Mouse (Mus musculus) neural tube, embryonic 11.5 days (tissue): ENCODE results near the gene Sgce. TPM values are rescaled to one million over a fixed set of nuclear protein-coding genes. Genes with fewer than 3 reads are reported as not detected.
"Not testable (repeated sequence)": the region's sequence is repeated elsewhere in the genome, so short reads cannot be mapped to it uniquely, and the experiment has no call there.

Source experiments
- ATAC-seq: fragments of 200-750 bp; cut with Nextera tagmentation; 2 replicates; pipeline ENCODE4 v1.8.0; 2017; ENCODE audit warnings: moderate number of reproducible peaks, mild to moderate bottlenecking, moderate TSS enrichment, moderate library complexity; ENCODE audit not compliant: insufficient read depth, low FRiP score, low TSS enrichment
- DNase-seq: peaks from one replicate; pipeline ENCODE4 v3.0.0-alpha.2; 2015; ENCODE audit warnings: low spot score
- H3K27ac ChIP-seq: fragments of 300-500 bp; sonication (generic); 2 replicates; pipeline ENCODE4 v1.5.1; 2014; ENCODE audit warnings: low read depth, mild to moderate bottlenecking, low read length
- H3K27me3 ChIP-seq: fragments of 300-500 bp; sonication (generic); 2 replicates; pipeline ENCODE4 v1.6.1; 2014; ENCODE audit warnings: mild to moderate bottlenecking, low read length, mixed read lengths; ENCODE audit not compliant: control insufficient read depth, insufficient read depth
- H3K36me3 ChIP-seq: fragments of 300-500 bp; sonication (generic); 2 replicates; pipeline ENCODE4 v1.6.1; 2014; ENCODE audit warnings: mild to moderate bottlenecking, low read length, moderate library complexity, mixed read lengths; ENCODE audit not compliant: control insufficient read depth, insufficient read depth
- H3K4me1 ChIP-seq: fragments of 300-500 bp; sonication (generic); 2 replicates; pipeline ENCODE4 v1.6.1; 2014; ENCODE audit warnings: low read length, mixed read lengths; ENCODE audit not compliant: control insufficient read depth, insufficient read depth
- H3K4me2 ChIP-seq: fragments of 300-500 bp; sonication (generic); 2 replicates; pipeline ENCODE4 v1.6.1; 2014; ENCODE audit warnings: low read depth, mild to moderate bottlenecking, moderate library complexity
- H3K4me3 ChIP-seq: fragments of 300-500 bp; sonication (generic); 2 replicates; pipeline ENCODE4 v1.5.1; 2014; ENCODE audit warnings: low read depth, low read length
- H3K9ac ChIP-seq: fragments of 300-500 bp; sonication (generic); 2 replicates; pipeline ENCODE4 v1.6.1; 2014; ENCODE audit warnings: mild to moderate bottlenecking, low read length
- H3K9me3 ChIP-seq: fragments of 300-500 bp; sonication (generic); 2 replicates; pipeline ENCODE4 v1.6.1; 2016; ENCODE audit warnings: low read length; ENCODE audit not compliant: control insufficient read depth
- WGBS: fragments of 180-500 bp; shearing (Covaris S2); extraction: QIAGEN DNeasy Blood & Tissue Kit; methylation state at CpG from one replicate; pipeline ENCODE4 v1.1.7; 2014; 5-methylcytosine and 5-hydroxymethylcytosine counted together
- polyA plus RNA-seq: library from polyadenylated mRNA; unstranded; fragments of >200 nt; fragmentation: Nextera tagmentation; extraction: Ambion mirVana; gene quantifications from 2 replicates; pipeline ENCODE4 v1.2.1, GENCODE M21; 2014

Gene Sgce
- polyA plus RNA-seq, 1 experiment from 2014 or later: 55.1 TPM

DNA sequence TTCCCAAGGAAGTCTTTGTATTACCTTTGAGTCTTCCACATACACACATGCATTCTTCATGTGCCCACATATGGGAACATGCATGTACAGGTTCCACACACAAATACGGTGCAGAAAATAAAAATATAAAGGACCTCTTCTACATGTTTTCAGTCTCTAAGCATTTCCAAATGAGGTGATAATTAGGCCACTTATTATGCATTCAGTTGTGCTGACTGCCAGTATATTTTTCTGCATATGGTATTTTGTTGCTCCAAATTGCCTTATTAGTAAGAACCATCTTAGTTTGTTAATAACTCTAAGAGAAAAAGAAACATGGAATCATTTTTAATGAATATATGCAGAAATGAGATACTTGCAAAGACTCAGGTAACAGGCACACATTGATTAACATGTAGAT lies 67.0 kb downstream of the Sgce start:
- ATAC-seq: no peak
- H3K4me2 ChIP-seq: no peak overlapping the region
- no peak overlapping the region for H3K4me3 ChIP-seq
- H3K9me3 ChIP-seq: no peaks in the 10 kb centered on the region
- H3K27ac ChIP-seq: no peak overlapping the region
- H3K36me3 ChIP-seq: no peaks in the 10 kb centered on the region
- WGBS: 96% methylated on average over 1 of the region's 1 CpGs
- H3K4me1 ChIP-seq: no peaks in the 10 kb centered on the region
- no peaks in the 10 kb centered on the region for H3K27me3 ChIP-seq
- no peak for DNase-seq
- no peak overlapping the region for H3K9ac ChIP-seq

DNA sequence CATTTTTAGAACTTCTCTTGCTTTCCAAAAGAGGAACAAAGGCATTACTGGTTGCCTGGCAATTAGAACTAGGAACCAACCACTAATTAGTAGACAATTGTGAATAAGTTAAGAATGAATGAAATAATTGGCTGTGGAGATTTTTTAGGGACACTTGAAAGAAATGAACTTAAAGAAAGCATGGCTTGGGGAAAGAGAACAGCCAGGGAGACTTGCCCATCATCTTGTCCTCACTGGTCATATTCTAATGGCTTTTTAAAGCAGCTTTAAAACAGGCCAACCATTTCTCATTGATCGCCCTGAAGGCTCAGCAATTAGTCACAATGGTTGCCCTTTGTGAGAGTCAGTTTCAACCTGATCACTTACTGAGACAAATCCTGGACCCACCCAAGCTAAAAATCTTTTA lies 69.6 kb downstream of the Sgce start:
- H3K36me3 ChIP-seq: no peaks in the 10 kb centered on the region; the same call in 1 of the 2 replicates
- H3K27me3 ChIP-seq: no peaks in the 10 kb centered on the region
- H3K4me1 ChIP-seq: no peaks in the 10 kb centered on the region
- H3K4me3 ChIP-seq: no peak overlapping the region
- H3K9me3 ChIP-seq: no peaks in the 10 kb centered on the region
- H3K27ac ChIP-seq: no peak overlapping the region
- H3K9ac ChIP-seq: no peak overlapping the region
- ATAC-seq (no peak), DNase-seq (no peak)
- no peak overlapping the region for H3K4me2 ChIP-seq
- 40% methylated on average over 1 of the region's 1 CpGs for WGBS

DNA sequence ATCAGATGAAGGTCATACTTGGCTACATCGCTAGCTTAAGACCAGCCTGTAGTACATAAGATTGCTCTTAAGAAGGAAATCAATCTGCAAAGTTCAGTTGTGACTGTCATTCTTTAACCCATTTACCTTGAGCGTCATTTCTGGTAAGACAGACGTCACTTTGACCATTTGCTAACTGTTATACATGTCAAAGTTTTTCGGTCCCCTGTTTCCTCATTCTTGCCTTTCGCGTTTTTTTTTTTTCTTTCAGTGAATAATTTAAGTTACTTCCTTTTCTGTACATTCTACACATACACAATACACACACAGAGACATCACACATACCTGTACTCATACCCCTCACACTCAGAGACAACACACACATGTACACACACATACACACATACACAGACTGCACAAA lies 81.9 kb downstream of the Sgce start:
- no peak overlapping the region for H3K9ac ChIP-seq
- no peak overlapping the region for H3K27ac ChIP-seq

DNA sequence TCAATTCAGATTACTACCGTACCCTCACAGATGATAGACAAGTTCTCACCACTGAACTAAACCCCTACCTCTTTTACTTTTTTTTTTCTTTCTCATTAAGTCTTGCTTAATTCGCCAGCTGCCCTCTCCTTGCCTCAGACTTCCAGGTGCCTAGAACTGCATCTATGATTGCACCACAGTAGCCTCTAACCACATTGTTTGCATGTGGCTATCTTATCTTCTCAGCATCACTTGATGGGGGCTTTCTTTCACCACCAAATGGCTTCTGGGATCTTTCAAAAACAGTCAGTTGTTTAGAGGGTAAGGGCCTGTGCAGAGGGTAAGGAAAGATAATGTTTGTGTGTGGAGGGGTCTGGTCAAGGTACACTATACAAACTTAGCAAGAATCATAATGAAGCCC lies 82.7 kb downstream of the Sgce start:
- Histone ChIP-seq H3K36me3 (no peaks in the 10 kb centered on the region), H3K27me3 (no peaks in the 10 kb centered on the region), H3K27ac (no peak overlapping the region), H3K4me1 (no peaks in the 10 kb centered on the region), H3K9me3 (no peaks in the 10 kb centered on the region), H3K4me2 (no peak overlapping the region), H3K9ac (no peak overlapping the region), H3K4me3 (no peak overlapping the region)
- DNase-seq: no peak
- 83% methylated on average over 2 of the region's 2 CpGs for WGBS
- ATAC-seq: no peak

More for the DNA sequence above, 81.9 kb downstream of the Sgce start:
- Histone ChIP-seq H3K4me1 (no peaks in the 10 kb centered on the region), H3K4me3 (no peak overlapping the region), H3K27me3 (no peaks in the 10 kb centered on the region), H3K9me3 (no peaks in the 10 kb centered on the region), H3K4me2 (no peak overlapping the region), H3K36me3 (no peaks in the 10 kb centered on the region)
- ATAC-seq (no peak), DNase-seq (no peak)
- 93% methylated on average over 6 of the region's 6 CpGs for WGBS

DNA sequence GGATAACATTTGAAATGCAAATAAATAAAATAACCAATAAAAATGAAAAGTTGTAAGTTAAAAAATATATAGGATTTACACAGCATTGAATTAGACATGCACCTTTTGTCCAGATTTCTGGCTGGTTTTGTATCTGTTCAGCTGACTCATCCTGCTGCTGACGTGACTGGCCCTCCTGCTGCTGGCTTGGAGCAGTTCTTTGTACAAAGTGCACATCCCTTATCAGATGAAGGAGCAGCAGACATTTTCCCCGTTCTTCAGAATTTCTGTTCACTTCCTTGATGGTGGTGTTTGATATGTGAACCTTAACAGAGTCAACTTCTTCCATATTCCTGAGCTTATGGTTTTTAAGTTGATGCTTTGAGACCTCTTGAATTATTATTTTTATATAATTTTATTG lies 83.5 kb downstream of the Sgce start:
- no peaks in the 10 kb centered on the region for H3K36me3 ChIP-seq
- H3K4me2 ChIP-seq: no peak overlapping the region
- H3K4me3 ChIP-seq: no peak overlapping the region
- ATAC-seq: no peak
- no peaks in the 10 kb centered on the region for H3K27me3 ChIP-seq
- H3K9ac ChIP-seq: no peak overlapping the region
- H3K27ac ChIP-seq: no peak overlapping the region
- H3K9me3 ChIP-seq: no peaks in the 10 kb centered on the region
- H3K4me1 ChIP-seq: no peaks in the 10 kb centered on the region
- no peak for DNase-seq
- 75% methylated on average over 2 of the region's 2 CpGs for WGBS

DNA sequence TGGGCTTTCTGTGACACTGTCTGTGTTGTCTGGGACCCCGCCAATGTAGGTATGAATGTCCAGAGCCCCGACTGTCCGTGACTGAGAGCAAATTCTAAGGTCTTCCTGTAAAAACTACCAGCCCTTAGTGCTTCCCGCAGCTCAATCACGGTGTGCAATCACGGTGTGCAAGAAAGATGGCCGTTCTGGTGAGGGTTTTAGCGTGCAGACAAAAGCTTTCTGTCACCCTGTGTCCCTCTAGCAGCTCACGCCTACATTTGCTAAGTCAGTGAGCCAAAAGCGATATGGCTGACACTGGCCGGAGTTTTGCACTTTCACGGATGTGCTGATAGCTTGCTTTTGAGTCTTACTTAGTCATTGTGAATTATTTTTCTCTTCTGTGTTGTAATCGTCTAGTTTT lies 88.1 kb downstream of the Sgce start:
- Histone ChIP-seq H3K4me2 (no peak overlapping the region), H3K27me3 (no peaks in the 10 kb centered on the region), H3K36me3 (no peaks in the 10 kb centered on the region), H3K9me3 (no peaks in the 10 kb centered on the region), H3K4me3 (no peak overlapping the region), H3K4me1 (no peaks in the 10 kb centered on the region), H3K9ac (no peak overlapping the region), H3K27ac (no peak overlapping the region)
- ATAC-seq (no peak), DNase-seq (no peak)
- WGBS: 85% methylated on average over 13 of the region's 13 CpGs

DNA sequence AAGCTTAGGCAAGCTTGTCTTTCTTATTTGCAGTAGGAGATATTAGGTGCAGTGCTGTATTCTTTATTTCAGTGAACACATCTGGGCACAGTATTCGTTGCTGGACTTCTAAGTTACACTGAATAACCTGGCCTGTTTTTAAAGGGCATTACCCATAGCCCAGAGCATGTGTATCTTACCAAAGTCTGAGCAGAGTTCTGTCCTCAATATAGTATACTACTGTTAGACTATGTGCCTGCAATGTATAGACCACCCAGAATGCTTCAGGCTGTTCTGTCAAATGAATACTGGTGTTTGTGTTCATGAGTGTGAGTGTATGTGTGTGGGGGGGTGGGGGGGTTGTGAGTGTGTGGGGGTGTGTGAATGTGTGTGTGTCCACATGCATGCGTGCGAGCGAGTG lies 91.1 kb downstream of the Sgce start:
- H3K9me3 ChIP-seq: no peaks in the 10 kb centered on the region
- ATAC-seq (no peak), DNase-seq (no peak)
- no peak overlapping the region for H3K27ac ChIP-seq
- 95% methylated on average over 4 of the region's 4 CpGs for WGBS
- H3K4me3 ChIP-seq: no peak overlapping the region
- H3K4me1 ChIP-seq: no peaks in the 10 kb centered on the region
- no peak overlapping the region for H3K9ac ChIP-seq
- no peaks in the 10 kb centered on the region for H3K36me3 ChIP-seq
- no peaks in the 10 kb centered on the region for H3K27me3 ChIP-seq
- no peak overlapping the region for H3K4me2 ChIP-seq

DNA sequence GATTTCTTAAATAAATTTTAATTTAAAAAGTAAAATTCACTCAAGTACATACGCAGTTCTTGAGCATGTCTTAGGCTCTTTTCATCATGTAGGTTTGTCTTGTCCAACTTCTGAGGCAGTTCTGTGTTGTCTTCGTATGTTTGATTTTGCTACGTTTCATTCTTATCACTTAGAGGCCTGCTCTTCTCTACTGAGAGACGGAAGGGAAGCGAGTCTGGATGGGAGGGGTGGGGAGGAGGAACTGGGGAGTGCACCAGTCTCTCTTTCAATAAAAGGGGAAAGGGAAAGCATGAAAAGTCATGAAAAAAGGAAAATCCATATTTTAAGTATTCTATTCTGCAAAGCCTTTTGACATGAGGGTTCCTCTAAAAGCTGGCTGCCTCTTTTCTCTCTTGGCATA lies 91.5 kb downstream of the Sgce start:
- Histone ChIP-seq H3K36me3 (no peaks in the 10 kb centered on the region), H3K27me3 (no peaks in the 10 kb centered on the region), H3K4me2 (no peak overlapping the region), H3K4me1 (no peaks in the 10 kb centered on the region), H3K4me3 (no peak overlapping the region), H3K9me3 (no peaks in the 10 kb centered on the region), H3K27ac (no peak overlapping the region), H3K9ac (no peak overlapping the region)
- 84% methylated on average over 5 of the region's 5 CpGs for WGBS
- ATAC-seq (no peak), DNase-seq (no peak)

DNA sequence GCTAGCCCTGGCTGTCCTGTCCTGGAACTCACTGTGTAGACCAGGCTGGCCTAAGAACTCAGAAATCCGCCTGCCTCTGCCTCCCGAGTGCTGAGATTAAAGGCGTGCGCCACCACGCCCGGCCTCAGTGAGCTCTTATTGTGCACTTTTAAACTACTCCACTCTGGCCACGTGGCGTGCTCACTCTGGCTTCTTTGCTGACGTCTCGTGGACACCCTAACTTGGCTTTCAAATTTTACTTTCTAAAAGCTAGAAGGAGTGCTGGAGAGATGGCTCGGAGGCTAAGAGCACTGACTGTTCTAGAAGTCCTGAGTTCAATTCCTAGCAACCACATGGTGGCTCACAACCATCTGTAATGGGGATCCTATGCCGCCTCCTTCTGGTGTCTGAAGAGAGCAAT lies 93.3 kb downstream of the Sgce start:
- H3K27ac ChIP-seq, H3K27me3 ChIP-seq, H3K9me3 ChIP-seq, H3K36me3 ChIP-seq, H3K4me3 ChIP-seq, H3K4me2 ChIP-seq, H3K4me1 ChIP-seq, ATAC-seq, H3K9ac ChIP-seq, DNase-seq: not testable (repeated sequence)
- WGBS: 96% methylated on average over 12 of the region's 12 CpGs
